Mouse (Mus musculus) kidney, adult 2 months (tissue): ENCODE data around the gene Nlrp1b. TPM values are rescaled to one million over a fixed set of nuclear protein-coding genes. Genes with fewer than 3 reads are reported as not detected.

ENCODE experiments used
- DNase-seq: peaks from one replicate; pipeline ENCODE4 v3.0.0; 2021
- H3K27ac ChIP-seq: fragments of 200-500 bp; 2 replicates; pipeline ENCODE4 v1.5.1; 2012; ENCODE audit warnings: low read depth, low read length, control low read depth, inconsistent platforms; ENCODE audit not compliant: insufficient read depth
- H3K27me3 ChIP-seq: fragments of 200-500 bp; replicated peaks from 2 replicates; pipeline ENCODE4 v1.6.1; 2012; ENCODE audit warnings: mild to moderate bottlenecking, moderate library complexity, low read length, inconsistent platforms; ENCODE audit not compliant: control insufficient read depth, insufficient read depth
- H3K36me3 ChIP-seq: fragments of 200-500 bp; 2 replicates; pipeline ENCODE4 v1.6.1; 2012; ENCODE audit warnings: mild to moderate bottlenecking, moderate library complexity, low read length, inconsistent platforms; ENCODE audit not compliant: control insufficient read depth, insufficient read depth
- H3K4me1 ChIP-seq: fragments of 200-500 bp; 2 replicates; pipeline ENCODE4 v1.6.1; 2011; ENCODE audit warnings: low read length; ENCODE audit not compliant: control insufficient read depth, insufficient read depth
- H3K4me3 ChIP-seq: fragments of 200-500 bp; 2 replicates; pipeline ENCODE4 v1.5.1; 2011; ENCODE audit warnings: mild to moderate bottlenecking, low read depth, low read length, control low read depth; ENCODE audit not compliant: insufficient read depth
- CTCF ChIP-seq: fragments of 200-500 bp; conservative IDR thresholded peaks from 2 replicates; pipeline ENCODE4 v1.5.1; 2011; ENCODE audit warnings: low read depth, mild to moderate bottlenecking, control low read depth, low read length, moderate library complexity, mixed read lengths; ENCODE audit not compliant: insufficient read depth, insufficient read length
- POLR2A ChIP-seq: fragments of 200-500 bp; IDR thresholded peaks from one replicate; pipeline ENCODE4 v1.6.1; 2011; ENCODE audit warnings: low read depth, low read length, control low read depth
- WGBS: fragments of 180-500 bp; shearing (Covaris S2); methylation state at CpG from one replicate; pipeline ENCODE4 v1.1.7; 2018; 5-methylcytosine and 5-hydroxymethylcytosine counted together
- polyA plus RNA-seq: library from polyadenylated mRNA; depleted of rRNA; stranded (reverse); fragments of >200 nt; gene quantifications from 2 replicates; pipeline ENCODE4 v1.2.3, GENCODE M21; 2012

Gene Nlrp1b
- polyA plus RNA-seq, 1 experiment: 0.22 TPM

DNA sequence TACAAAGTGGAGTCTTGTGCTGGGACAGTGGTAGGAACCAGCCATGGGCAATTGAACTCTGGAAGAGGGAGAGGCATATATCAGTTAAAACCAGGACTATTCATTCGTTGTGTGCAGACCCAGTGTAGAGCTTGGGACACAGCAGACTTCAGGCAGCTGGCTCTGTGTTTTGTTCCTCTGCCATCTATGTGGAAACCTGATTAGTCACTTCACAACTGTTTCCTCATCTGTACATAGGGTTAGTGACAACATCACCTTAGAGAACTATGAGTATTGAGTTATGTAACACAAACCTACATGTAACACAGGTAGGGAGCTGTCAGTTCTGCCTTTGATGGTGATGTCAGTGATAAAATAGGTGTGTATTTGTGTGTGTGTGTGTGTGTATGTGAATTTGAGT lies 66.4 kb downstream of the Nlrp1b start:
- no peak overlapping the region for H3K4me3 ChIP-seq
- WGBS: 64% methylated on average over 1 of the region's 1 CpGs
- TF ChIP-seq POLR2A (no peak), CTCF (no peak)
- no peaks in the 10 kb centered on the region for H3K27me3 ChIP-seq
- no peak for DNase-seq
- H3K27ac ChIP-seq: no peak overlapping the region
- no peaks in the 10 kb centered on the region for H3K4me1 ChIP-seq
- H3K36me3 ChIP-seq: no peaks in the 10 kb centered on the region

DNA sequence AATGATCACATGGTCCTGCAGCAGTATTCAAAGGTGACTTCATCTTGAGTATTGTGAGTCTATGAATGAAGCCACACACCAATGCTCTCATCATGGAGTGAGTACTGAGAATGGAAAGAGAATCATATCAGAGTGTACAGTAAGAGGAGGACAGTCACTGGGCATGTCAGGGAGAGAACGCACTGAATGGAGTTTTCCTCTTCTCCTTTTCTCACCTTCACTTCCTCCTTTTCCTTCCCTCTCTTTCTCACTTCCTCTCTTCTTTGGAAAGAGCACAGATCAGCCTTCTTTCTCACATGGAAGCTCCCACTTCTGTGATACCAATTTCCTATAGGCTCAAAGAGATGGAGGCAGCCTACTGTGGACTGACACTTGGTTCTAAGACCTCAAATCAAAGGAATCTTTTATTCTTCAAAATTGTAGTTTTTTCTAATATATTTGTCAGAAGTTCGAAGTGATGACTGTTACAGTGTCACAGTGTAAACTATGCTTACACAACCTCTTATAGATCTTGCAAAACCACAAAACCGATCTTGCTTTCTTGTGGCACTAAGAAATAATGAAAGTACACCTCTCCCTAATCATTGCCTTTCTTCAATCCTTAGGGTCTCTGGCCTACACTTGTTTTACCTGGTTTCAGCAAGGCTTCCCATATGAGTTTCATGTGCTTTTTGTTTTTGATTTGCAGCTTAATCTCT lies 70.9 kb downstream of the Nlrp1b start:
- 73% methylated on average over 3 of the region's 3 CpGs for WGBS
- H3K27me3 ChIP-seq: no peaks in the 10 kb centered on the region
- no peaks in the 10 kb centered on the region for H3K36me3 ChIP-seq
- H3K4me3 ChIP-seq: no peak overlapping the region
- TF ChIP-seq CTCF (no peak), POLR2A (no peak)
- no peak for DNase-seq
- no peak overlapping the region for H3K27ac ChIP-seq
- no peaks in the 10 kb centered on the region for H3K4me1 ChIP-seq

DNA sequence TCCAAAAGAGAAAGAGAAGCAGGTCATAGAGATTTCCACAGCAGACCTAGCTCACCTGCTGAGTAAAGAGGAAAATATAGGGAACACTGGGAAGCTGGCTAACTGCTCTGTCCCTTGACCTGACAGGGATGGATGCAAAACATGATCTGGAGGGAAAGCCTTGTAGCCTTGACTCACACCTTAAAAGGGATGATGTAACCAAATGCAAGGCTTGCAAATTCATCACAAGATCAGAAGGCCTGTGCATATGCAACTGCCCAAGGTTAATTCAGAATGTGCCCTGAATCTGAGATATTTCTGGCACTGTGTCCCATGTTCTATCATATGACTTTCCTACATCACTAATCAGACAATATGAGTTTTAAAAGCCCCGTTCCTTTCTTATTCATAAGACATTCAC lies 75.3 kb downstream of the Nlrp1b start:
- DNase-seq: no peak
- Histone ChIP-seq H3K4me1 (no peaks in the 10 kb centered on the region), H3K4me3 (no peak overlapping the region), H3K27ac (no peak overlapping the region), H3K27me3 (no peaks in the 10 kb centered on the region), H3K36me3 (no peaks in the 10 kb centered on the region)
- 82% methylated on average over 1 of the region's 1 CpGs for WGBS
- no peak for TF ChIP-seq CTCF
- TF ChIP-seq POLR2A: no peak

DNA sequence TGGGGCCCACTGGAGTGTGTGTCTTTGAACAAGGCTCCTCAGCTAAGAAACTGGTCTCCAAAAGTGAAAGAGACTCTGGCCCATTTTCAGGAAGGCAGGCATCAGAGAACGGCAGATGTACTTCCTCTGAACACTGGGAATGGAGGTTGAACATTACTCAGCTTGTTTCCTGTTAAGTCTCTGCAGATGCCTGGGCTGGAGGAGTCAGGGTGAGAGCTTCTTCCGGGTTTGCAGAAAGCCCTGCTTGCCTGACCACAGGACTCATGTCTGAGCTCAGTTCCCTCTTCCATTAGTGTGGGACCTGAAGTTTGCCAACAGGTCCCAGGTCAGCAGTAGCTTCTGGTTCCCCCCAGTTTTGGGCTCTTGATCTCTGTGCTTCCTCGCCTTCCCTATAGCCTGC lies 85.9 kb downstream of the Nlrp1b start, which contains the start of gene Nlrp1a:
Nlrp1a (minus strand) TSS at position 44 of the 400 bp plus-strand sequence.
- H3K4me3 ChIP-seq: no peak within 1 kb of the TSS

DNA sequence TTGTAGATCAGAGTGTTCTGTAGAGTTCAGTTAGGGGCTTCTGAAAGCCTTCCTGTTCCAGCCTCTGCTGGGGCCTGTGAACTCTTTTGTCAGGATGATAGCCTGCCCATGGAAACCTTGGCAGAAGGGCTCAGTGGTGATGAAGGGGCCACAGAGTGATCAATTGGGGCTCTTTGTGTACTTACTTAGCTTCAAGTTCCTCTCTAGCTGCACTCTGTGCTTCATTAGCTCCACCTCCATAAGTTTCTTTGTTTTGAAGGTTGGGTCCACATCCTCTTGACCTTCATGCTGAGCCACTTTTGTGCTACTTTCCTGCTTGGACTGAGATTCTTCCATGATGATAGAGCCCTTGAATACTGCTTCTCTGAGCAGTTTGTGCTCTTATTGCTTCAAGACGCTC lies 88.5 kb downstream of the Nlrp1b start:
- Histone ChIP-seq H3K27me3 (no peaks in the 10 kb centered on the region; the same call in 1 of the 2 replicates), H3K27ac (no peak overlapping the region), H3K4me3 (no peak overlapping the region), H3K36me3 (no peaks in the 10 kb centered on the region), H3K4me1 (no peaks in the 10 kb centered on the region)
- TF ChIP-seq POLR2A (no peak), CTCF (no peak)
- DNase-seq: peak; percentile 25
- 93% methylated on average over 1 of the region's 1 CpGs for WGBS

More for the DNA sequence above, 85.9 kb downstream of the Nlrp1b start, which contains the start of gene Nlrp1a:
- H3K27ac ChIP-seq: no peak within 1 kb of the TSS
- H3K27me3 ChIP-seq: no peaks in the 10 kb centered on the region; the same call in 1 of the 2 replicates
- TF ChIP-seq CTCF (no peak), POLR2A (no peak)
- WGBS: 55% methylated on average over 3 of the region's 3 CpGs
- H3K4me1 ChIP-seq: no peaks in the 10 kb centered on the region
- no peaks in the 10 kb centered on the region for H3K36me3 ChIP-seq
- peak; percentile 38 for DNase-seq

DNA sequence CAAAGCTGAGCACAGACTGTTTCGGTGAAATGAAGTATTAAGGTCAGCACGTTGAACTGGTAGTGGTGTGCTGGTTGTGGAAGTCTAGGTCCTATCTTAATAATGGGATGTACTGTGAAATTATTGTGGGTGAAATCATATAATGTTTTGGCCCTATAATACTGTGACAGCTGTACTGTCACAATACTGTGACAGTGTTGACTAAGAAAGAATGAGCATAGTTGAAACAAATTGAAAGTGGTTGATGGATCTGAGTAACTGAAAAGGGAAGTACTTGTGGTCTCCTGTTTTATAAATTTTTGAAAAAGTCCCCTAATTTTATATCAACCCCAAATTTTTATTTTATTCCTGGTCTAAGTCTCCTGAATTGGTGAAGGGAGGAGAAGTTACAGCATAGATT lies 123.4 kb downstream of the Nlrp1b start:
- Histone ChIP-seq H3K4me1 (no peaks in the 10 kb centered on the region), H3K4me3 (no peak overlapping the region), H3K27ac (no peak overlapping the region), H3K36me3 (no peaks in the 10 kb centered on the region), H3K27me3 (no peaks in the 10 kb centered on the region)
- WGBS: 82% methylated on average over 2 of the region's 2 CpGs
- TF ChIP-seq POLR2A (no peak), CTCF (no peak)
- no peak for DNase-seq

DNA sequence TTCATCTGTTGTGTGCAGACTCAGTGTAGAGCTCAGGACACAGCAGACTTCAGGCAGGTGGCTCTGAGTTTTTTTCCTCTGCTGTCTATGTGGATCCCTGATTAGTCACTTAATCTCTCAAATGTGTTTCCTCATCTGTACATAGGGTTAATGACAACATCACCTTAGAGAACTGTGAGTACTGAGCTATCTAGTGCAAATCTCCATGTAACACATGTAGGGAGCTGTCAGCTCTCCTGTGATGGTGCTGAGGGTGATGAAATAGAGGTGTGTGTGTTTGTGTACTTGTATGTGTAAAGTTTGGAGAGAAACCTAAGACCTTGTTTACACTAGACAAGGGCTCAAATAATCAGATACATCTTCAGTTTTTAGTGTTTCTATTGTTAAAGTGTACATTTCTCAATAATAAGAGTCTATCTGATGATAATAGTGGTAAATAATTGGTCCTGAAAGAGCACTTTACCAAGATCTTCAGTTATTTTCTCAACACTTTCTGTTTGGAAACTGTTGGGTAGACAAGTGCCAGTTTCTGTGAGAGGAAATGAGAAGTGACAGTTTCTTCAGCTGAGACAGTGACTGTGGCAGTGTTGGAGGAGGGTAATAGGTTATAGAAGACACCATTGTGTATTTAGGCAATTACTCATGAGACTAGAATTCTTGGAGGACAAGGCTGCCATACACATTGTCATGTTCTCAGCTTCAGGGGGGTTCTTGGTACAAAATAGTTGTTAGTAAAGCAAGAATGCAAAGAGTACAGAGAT lies 124.1 kb downstream of the Nlrp1b start:
- no peak for DNase-seq
- no peaks in the 10 kb centered on the region for H3K27me3 ChIP-seq
- TF ChIP-seq POLR2A: no peak
- TF ChIP-seq CTCF: no peak
- H3K27ac ChIP-seq: no peak overlapping the region
- no peaks in the 10 kb centered on the region for H3K4me1 ChIP-seq
- H3K36me3 ChIP-seq: no peaks in the 10 kb centered on the region
- no peak overlapping the region for H3K4me3 ChIP-seq
